Mouse (Mus musculus): ENCODE data around the gene Dlg2. TPM values are rescaled to one million over a fixed set of nuclear protein-coding genes. Genes with fewer than 3 reads are reported as not detected.
A peak's percentile ranks its signal among the peaks of the same experiment; 100 is the strongest.

Gene Dlg2
- total RNA-seq, 2 experiments from 2014 or later: 1.9 to 3.4 TPM

DNA sequence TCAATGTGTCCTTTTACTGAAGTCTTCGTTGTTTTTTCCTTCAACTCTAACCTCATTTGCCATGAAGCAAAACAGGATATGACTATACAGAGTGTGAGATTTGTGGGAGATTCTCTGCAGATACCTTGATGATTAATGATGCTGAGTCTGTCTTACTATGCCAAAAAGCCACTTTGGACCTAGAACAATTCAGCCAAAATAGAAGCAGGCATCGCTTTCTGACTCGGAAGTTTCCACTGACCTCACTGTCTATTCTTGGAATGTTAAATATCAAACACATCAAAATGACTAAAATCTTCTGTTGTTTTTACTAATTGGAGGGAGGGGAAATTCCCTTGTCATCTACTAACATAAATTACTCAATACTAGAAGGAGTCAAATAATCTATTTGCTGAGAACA, 1657.8 kb downstream of the Dlg2 start:
- intact Hi-C loops (cut with DNase I): no loop called here
- DNase-seq: no peak

DNA sequence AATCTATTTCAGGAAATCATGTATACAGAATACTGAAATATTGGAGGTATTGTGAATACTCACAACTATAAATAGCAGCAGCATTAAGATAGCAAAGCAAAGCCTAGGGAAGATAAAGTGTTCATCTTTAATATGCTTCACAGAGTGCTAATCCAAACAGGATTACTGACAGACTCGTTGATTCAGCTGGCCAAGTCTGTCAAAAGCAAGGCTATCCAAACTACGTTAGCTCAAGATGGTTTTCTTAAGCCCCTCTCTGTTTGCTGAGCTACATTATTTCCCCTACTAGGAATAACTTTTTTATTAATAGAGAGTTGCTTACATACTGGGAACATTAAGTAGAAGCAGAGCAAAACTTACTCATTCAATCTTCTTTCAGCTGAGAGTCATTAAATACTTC, 1659.2 kb downstream of the Dlg2 start:
- DNase-seq: no peak
- intact Hi-C loops (cut with DNase I): no loop called here

DNA sequence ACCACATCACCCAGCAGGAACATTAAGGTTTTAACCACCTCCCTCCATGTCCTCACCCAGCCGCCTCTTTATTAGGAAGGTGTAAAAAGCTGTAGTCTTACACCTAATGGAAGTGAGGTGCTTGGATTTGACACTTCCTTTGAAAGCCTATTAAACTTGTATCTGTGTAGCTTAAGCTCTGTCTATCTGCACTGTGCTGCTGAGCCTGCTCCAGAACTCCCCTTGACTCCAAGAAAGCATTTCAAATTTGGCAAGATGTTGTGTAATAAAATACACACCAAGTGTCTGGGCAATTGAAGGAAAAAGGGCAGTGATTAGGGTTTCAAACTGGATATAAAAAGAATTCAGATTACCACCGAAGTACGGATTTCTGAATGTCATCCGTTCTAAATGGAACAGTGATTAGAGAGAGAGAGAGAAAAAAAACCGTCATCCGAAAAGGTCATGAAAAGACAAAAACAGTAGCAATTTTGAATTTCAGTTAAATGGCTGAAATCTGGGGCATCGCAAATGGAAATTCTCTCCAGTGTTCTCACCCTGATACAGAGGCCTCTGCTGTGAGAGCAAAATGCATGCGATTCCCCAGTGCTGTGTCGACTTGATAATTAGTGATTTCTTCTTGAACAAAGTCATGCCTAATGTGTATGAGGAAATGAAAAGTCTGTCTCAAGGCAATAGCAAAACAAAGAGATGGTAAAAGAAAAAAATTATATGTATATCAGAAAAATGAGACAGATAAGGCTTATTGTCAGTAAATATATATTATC, 1663.8 kb downstream of the Dlg2 start:
- no peak for DNase-seq
- intact Hi-C loops (cut with DNase I): no loop called here

DNA sequence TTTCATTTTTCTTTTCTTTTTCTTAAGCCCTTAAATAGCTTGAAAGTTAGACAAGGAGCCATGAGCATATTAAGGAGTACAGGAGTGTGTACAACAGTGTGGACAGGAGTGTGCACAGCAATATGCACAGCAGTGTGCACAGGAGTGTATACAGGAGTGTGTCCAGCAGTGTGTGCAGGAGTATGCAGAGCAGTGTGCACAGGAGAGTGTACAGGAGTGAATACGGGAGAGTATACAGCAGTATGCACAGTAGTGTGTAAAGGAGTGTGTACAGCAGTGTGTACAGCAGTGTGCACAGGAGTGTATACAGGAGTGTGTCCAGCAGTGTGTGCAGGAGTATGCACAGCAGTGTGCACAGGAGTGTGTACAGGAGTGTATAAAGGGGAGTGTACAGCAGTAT, 1671.0 kb downstream of the Dlg2 start:
- intact Hi-C loops (cut with DNase I): no loop called here
- no peak for DNase-seq

DNA sequence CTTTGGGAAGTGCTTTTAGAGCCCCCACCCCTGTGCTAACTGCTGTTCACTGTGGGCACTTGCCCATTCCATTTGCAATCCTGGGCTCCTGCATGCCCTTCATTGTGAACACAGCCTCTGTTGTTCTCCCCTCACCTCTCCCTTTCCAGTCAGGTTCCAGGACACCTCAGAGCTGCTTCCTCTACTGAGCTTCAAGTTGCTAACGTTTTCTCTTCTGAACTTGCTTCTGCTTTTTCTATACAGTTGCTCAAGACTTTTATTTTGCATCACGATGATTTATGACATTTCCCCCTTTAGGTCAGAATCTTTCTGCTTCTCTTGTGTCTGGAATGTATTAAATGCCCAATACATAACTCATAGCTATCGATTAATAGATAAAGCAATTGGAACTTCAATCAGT, 1674.3 kb downstream of the Dlg2 start:
- intact Hi-C loops (cut with DNase I): no loop called here
- no peak for DNase-seq

DNA sequence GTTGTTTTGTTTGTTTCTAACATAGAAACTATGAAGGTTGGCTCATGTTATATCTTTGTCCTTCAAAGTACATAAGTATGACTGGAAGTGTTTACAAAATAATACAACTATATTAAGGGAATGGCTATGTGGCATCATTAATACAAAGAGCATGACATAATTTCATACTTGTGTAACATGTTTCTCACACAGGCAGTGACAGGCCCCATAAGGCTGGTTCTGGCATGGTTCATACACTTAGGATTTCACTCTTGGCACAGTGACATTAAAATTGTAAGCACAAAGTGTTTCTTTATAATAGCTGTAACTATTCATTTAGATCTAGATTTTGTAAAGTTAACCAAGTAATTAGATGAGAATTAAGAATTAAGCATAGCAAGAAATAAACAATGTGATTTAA, 1678.1 kb downstream of the Dlg2 start:
- intact Hi-C loops (cut with DNase I): no loop called here
- DNase-seq: peak in 1 of 2 experiments; percentile 22

DNA sequence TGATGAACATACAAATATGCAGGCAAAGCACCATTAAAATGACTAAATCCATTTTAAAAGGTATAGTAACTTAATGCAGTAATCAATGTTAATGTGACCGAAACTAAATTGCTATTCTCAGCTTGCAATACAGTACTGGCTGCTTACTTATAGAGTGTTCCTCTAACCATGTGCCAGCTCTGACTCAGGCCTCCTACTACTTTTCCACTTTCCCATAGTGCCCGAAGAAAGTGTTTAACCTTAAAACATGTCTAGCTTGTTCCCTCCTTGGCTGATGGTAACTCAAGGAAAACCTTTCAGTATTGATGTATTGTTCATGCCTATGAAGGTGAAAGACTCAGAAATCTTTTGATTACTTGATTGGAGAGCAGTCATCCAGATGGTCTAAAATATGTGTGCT, 1686.7 kb downstream of the Dlg2 start:
- intact Hi-C loops (cut with DNase I): no loop called here
- DNase-seq: no peak

DNA sequence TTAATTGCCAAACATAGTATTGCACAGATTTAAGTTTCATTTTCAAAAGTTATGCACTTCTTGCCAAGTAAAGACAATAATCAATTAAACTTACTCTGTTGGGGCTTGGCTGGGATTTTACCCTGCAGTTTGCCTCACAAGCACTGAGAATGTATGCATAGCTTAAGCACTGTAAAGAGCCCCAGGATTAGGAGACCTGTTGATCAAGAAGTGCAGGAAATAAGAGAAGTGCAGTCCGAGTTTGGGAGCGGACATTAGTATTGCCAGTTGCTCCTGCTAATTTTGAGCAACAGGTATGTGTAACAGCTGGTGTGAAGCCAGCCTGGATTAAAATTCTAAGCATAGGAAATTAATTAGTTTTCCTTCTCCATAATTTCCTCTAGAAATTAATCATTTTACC, 1687.8 kb downstream of the Dlg2 start:
- DNase-seq: no peak
- intact Hi-C loops (cut with DNase I): no loop called here

DNA sequence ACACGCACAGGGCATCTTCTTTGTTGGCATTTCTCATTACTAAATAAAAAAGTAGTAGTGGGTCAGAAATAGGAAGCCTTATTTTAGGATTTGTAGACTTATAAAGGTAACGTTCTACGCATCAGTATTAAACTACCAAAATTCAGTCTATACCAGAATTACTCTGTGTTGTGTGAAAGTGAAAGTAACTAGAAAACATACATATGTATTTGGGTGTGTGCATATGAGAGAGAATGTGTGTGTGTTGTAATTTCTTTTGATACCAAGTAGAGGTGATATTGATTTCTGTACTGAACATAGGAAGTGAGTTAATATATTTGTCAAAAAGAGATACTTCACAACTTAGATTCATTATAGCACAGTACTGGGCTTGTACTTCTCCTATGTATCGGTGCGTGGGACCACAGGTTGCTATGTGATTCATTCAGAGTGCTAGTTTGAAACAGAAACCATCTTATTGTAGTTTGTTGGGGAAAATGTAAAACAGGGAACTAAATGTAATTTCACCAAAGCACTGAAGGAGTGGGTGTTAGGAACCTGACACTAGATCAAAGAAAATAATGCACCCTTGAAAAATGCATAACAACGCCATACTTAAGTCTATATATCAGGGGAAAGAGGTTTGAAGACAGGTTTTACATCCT, 1688.5 kb downstream of the Dlg2 start:
- intact Hi-C loops (cut with DNase I): no loop called here
- DNase-seq: no peak

DNA sequence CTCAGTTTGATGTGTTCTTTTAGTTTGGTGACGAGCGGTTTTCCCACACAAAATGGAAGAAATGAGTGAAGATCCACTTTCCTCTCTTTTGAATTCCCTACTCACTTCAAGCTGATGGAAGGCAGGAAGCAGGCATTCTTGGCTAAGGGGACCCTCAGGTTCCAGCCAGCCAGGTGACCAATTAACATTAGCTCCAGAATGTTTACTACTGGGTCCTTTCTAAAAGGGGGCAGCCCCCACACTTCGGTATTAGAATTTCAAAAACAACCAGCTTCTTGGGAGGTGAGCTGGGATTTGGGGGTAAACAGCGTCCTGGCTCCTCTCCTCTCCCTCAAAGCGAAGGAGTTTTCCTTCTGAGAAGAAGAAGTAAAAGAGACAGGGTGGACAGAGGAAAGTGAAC, 1703.6 kb downstream of the Dlg2 start:
- DNase-seq: no peak
- intact Hi-C loops (cut with DNase I): no loop called here

DNA sequence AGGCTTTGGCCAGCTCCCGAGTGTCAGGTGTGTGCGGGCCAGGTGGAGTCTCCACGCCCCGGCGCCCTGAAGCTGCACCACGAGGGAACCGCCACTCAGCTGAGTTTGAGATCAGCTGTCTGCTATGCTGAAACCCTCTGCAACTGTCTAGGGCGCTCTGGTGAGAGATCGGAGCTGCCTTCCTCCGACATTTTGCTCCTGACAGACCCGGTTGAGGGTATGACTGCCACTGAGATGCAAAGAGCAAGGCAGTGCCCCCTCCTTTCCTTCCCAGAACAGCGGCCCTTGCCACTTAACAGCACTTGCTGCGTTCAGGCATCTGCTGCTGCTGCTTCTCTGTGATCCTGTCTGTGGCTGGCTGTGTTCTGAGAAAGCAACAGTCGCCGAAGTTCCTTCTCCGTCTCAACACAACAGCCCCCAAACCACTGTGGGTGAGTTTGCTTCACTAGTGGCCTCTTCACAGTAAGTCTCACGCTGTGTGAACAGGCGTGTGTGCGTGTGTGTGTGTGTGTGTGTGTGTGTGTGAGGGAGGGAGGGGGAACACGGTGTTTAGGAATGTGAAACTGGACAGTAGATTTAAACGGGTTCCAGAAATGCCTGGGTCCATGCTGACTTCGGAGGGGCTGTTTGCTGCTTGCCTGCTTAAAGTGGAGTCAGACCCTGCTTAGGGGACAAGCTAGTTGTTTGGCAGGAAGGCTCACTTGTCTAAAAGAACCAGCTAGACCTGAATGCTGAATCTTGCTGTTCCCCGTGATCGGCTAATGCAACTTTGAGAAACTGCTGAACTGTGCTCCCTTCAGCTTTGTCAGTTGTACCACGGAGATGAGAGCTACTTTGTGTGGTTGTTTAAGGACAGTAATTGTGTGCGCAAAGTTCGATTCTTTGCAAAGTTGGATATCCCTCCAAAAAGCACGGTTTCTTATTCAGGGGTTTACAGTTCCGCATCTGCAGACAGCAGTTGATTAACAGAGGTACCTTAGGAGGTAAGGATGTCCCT, 1704.4 kb downstream of the Dlg2 start:
- DNase-seq: peak; percentile 42 to 57
- intact Hi-C loops (cut with DNase I): no loop called here

DNA sequence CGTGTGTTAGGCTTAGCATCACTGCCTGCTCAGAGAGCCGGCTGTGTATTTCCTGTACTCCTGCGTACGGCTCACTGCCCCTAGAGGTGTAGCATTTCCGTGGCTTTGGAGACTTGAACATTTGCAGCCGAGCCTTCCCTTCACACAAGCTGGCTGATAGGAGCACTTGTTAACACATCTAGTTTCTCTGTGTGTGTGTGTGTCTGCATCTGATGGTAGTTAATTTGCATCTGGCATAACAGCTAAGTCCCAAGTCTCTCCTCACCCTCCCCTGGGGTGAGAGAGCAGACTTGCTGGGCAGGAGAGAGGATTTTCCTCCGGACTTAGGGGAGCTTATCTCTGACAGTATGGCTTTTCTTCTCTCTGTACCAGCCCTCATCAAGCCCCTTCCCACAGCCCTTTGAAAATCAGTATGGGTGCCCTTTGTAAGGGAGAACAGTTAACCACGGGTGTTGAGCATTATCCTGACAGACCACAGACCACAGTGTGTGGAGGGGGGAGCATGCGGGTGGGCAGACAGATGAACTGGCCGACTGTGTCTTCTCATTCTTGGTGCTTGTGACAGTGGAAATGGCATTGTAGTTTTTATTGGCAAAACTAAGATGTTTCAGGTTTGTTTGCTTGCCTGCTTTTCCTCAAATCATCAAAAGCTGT, 1705.6 kb downstream of the Dlg2 start:
- intact Hi-C loops (cut with DNase I): no loop called here
- peak; percentile 14 to 17 for DNase-seq

DNA sequence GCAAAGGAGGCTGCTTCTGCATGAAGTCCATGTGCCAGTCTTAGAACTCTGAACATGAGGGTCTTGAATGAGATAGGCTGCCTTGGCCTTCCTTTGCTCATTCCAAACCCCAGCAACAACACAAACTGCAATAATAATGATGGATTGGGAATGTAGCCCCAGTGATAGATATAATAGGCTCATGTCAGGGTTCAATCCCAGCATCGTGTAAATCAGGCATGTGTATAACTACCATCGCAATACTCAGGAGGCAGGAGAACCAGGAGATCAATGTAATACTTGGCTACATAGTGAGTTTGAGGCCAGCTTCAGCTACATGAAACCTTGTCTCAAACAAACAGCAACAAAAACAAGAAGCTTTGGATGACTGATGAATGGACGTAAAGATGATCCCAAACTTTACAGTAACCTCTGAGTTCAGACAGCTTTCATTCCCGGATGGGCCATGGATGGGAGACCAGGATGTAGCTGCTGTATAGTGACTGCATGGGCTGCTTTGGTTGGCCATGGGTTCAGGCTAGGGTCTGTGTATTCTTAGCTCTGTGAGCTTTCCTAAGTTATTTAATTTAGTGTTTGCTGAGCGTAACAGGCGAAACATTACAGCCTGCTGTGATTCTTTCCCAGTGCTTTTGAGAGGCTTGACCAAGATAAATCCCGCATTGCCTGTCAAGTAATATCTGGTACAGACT, 1708.0 kb downstream of the Dlg2 start:
- DNase-seq: no peak
- intact Hi-C loops (cut with DNase I): no loop called here

DNA sequence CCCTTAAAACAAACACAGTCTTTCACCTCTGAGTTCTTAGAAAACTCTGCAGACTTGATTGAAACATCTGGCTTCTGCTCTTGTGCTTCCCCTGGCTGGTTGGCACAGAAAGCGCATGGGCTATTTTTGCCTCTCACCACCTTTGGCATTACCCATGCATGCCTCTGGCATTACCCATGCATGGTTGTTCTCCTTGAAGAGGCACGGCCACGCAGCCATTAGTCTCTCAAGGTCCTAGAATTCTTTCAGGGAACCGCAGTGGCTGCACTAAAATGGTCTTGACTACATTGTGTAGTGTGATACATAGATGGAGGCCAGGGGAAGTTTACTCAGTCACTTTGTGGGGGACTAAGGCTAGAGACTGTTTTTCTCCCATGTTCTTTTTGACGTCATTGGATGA, 1709.9 kb downstream of the Dlg2 start:
- intact Hi-C loops (cut with DNase I): no loop called here
- DNase-seq: peak; percentile 31 to 39

DNA sequence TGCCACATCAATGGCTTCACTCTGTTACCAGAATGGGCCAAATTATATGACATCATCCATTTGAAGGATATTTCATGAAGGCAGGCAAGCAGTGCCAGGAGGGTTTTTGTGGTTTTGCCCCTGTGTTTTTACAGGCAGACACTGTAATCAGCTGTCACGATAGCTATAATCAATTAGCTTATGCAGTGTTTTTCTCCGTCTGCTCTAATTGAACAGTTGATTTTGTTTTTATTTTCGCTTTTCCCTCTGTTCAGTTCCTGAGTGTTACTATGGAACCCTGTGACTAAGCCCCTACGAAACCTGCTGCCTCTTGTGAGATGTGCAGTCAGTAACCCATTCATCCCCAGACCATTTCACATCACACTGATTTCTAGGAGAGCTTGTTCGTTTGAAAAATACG, 1712.7 kb downstream of the Dlg2 start:
- intact Hi-C loops (cut with DNase I): no loop called here
- DNase-seq: no peak

DNA sequence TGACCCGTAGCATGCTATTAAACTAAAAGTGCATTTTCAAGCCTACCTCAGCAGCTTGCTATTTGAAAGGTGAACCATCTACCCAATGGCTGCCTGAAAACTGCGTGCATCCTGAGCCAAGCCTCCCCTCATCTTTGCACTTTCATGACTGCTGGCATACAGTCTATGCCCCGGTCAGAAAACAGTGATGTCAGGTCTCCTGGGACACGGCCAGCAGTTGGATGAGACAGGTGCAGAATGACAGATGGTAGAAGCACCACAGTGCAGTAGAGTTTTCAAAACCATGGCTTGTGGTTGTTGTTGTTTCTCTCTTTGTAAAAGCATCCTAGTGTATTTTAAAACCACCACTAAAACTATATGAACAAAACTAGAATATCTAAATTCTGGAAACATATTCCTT, 1719.5 kb downstream of the Dlg2 start:
- intact Hi-C loops (cut with DNase I): no loop called here
- DNase-seq: no peak

DNA sequence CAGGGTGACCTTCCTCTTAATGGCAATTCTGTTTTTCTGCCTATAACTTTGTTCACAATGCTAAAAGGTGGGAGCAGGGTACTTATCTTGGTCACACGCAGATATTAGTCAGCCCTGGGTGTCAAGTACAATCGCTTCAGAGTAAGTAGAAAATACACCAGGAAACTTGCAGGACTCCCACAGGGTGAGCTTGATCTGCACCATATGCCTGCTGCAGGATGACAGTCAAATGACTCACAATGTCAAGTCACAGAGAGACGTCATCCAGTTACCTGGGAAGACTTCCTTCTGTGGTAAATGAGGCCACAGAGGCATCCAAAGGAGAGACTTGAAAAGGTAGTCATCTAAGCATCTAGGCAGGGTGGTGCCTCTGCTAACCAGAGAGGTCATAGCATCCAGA, 1721.1 kb downstream of the Dlg2 start:
- intact Hi-C loops (cut with DNase I): no loop called here
- no peak for DNase-seq

DNA sequence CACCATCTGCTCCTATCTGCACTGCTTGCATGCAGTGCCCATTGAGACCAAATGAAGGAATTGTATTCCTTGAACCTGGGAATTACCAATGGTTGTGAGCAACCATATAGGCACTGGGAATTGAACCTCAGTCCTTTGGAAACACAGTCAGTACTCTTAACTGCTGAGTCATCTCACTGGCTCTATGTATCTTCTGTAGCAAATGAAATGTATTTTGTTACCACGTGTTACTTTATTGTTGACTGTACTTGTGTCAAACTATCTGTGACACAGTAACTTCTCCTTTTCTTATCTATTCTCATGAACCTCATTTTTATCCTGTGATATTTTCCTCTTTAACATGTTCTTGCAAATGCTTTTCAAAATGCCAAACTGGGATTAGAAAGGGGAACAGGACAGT, 1722.7 kb downstream of the Dlg2 start:
- intact Hi-C loops (cut with DNase I): no loop called here
- DNase-seq: no peak

DNA sequence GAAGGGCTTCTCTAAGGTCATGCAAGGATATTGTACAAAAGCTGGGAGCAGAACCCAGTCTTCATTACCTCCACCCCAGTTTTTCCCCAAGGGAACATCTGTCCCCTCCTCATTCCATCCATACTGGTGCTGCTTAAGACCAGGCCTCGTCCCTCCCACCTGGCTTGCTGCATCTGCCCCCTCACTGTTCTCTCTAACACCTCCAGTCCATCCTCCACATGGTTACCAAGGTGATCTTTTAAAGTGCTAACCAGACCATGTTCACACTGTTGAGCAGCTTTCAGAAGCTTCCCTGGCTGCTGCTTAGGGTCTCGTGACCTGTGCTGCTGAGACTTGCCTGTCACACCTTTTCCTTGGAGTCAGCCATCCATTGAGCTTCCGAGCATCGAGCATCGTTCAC, 1734.2 kb downstream of the Dlg2 start:
- intact Hi-C loops (cut with DNase I): no loop called here
- DNase-seq: no peak

DNA sequence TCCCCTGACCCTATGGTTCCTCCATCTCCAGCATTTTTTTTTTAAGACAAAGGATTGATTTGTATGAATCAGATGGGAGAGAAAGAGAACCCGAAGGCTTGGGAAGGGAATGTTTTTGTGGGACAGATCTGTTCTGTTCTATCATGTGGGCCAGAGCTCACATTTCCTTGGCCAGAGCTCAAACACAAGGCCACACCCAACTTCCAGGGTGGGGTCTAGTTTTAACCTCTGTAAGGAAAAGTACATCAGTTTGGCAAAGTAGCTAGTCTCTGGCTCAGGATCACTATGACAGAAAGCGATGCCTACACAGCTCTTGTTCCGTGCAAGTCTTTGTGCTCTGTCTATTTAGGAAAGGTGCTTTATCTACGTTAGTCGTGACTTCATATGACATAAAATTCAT, 1737.3 kb downstream of the Dlg2 start:
- DNase-seq: peak; percentile 15 to 36
- intact Hi-C loops (cut with DNase I): no loop called here

Measured in heart, postnatal 10 days (tissue).